Mouse (Mus musculus) neural tube, embryonic 10.5 days (tissue): ENCODE data around the gene Tas2r121.
"Not testable (repeated sequence)": the region's sequence is repeated elsewhere in the genome, so short reads cannot be mapped to it uniquely, and the experiment has no call there.

Experiments
- DNase-seq: peaks from one replicate; pipeline ENCODE4 v3.0.0-alpha.2; 2017; ENCODE audit warnings: low spot score; ENCODE audit errors: extremely low spot score

Gene Tas2r121

GRCm38 (mm10) chr6:132700907-132701306 is at the start of gene Tas2r121:
Gene Tas2r121 (minus strand): TSS chr6:132701007.
- DNase-seq = no peak

- no peak for DNase-seq
These were observed 49.4 kb upstream of the Tas2r121 start for GRCm38 (mm10) chr6:132750206-132750605.

DNA sequence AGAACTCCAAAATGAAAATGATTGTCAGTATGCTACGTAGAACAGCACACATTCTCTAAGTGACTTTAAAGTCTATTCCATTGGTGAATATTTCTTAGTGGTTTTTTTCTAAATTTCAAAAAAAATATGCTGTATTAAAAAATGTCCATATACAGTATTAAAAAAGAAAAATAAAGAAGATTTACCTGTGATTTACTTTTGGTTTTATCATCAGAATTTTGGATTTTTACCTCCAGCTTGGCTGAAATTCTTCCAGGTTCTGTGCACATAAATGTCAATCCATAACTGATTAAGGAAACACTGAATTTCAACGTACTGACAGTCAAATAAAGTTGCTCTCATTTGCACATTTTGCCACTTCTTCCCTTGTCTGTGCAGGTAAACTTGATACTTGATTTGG is 37.1 kb upstream of the Tas2r121 start, which contains the start of gene Tas2r115:
Gene Tas2r115 (minus strand): TSS at position 101 of the 400 bp plus-strand sequence.
- DNase-seq = no peak

DNA sequence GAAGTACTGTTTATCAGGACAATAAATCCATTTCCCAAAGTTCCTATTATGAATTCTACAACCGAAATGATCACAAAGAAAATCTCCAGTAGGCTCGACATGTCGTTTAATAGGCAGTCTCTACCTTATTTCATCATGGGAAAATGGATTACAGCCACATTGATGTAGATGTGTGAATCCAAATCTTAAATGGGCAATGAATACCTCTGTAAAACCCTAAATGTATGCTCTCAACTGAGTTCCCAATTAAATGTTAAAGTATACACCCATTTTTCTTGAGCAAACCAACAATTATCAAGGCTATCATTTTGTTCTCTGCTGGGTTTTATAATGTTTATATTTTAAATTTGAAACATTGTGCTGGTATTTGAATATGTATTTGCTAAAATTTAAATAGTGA is 11.0 kb upstream of the Tas2r121 start, which contains the start of gene Tas2r122:
Gene Tas2r122 (minus strand): TSS at position 101 of the 400 bp plus-strand sequence.
- DNase-seq = no peak

- not testable (repeated sequence) for DNase-seq
These were observed 9.2 kb downstream of the Tas2r121 start for GRCm38 (mm10) chr6:132691596-132691995.

DNA sequence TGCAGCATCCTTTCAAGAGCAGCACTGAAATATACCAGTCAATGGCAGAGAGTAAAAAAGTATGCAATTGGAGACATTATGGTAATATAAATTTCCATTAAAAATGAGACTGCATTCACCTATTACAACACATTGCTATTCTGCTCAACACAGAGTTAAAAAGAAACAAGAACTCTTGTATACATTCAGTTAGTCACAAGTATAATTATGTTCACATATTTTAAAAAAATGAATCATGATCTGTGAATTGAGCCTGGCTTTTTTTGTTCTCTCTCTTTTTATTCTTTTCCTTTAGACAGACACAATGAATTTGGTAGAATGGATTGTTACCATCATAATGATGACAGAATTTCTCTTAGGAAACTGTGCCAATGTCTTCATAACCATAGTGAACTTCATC is 44.2 kb downstream of the Tas2r121 start, which contains the start of gene Tas2r120:
Gene Tas2r120 (plus strand): TSS at position 301 of the 400 bp plus-strand sequence.
- no peak for DNase-seq

DNA sequence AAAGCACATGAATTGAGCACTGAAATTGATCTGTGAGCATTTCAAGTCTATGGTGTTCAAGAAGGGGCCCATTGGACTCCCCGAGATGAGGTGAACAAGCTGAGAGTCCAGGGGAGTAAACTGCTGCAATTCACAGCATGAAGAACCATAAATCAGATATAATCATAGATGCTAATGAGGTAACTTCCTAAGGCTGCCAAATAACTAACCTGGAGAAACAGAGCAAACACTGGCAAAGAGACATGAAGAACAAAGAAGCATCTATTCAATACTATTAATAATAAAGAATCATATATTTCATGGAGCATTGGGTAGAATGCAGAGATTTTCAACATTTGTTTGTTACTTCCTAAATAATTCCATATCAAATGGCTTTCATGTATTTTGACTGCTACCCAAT is 49.4 kb downstream of the Tas2r121 start, which contains the start of gene A630073D07Rik:
Gene A630073D07Rik (minus strand): TSS at position 101 of the 400 bp plus-strand sequence.
- no peak for DNase-seq
